Comparison of ENCODE assay signal across 9 mouse cellular contexts in the genomic region with DNA sequence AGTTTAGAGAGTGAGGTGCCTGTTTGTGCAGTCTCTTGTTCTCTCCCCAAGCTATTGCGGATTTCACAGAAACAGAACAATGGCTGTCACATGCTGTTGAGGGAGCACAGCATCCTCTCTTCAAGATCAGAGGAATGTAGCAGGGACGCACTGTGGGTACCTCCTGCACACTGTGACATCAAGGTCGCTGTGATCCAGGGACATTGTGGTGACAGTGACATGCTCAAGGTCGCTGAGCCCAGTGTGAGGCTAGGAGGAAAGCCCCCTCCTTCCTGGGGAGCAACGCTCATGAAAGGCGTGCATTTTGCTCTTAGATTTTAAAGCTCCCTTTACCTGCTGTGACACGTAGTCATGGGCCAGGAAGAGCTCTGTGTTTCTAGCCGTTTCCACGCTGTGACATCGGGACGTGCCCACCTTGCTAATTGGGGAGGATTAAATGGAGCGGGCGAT.
DNase-seq lines count a peak whose midpoint lies in the region; ATAC-seq and TF ChIP-seq lines count a peak whose summit lies in the region.
"Had no signal": no experiment of that assay in that cellular context is flagged by ENCODE, and none has a peak within 500 bp of the region (broad histone marks: within the 10 kb centered on the region; RNA-seq: fewer than 3 reads in every experiment).

No protein-coding gene starts in this region.

- H3K27me3 ChIP-seq in heart, embryonic 10.5 days (ENCODE audit: insufficient read depth, poor library complexity, severe bottlenecking) = peaks cover 9% of the 10 kb centered on the region; the same call in 1 of the 2 replicates
- peaks cover 23% of the 10 kb centered on the region for H3K27me3 ChIP-seq in limb, embryonic 10.5 days (ENCODE audit: low read depth, poor library complexity, severe bottlenecking)
- H3K27me3 ChIP-seq in stomach, postnatal 0 days (ENCODE audit: control insufficient read depth, insufficient read depth, low read length) = no peaks in the 10 kb centered on the region

- intact Hi-C loops in heart, postnatal 14 days (cut with DNase I) = no loop called here

- TF ChIP-seq CTCF in stomach, postnatal 0 days (IDR thresholded peaks at IDR 0.05; ENCODE audit: low read depth) = no peak

- DNase-seq in heart, embryonic 10.5 days (ENCODE audit: low spot score) = no peak
- no peak for DNase-seq in heart, postnatal 14 days
- DNase-seq in ovary, postnatal 36 days (ENCODE audit: low spot score) = peak; percentile 12
- no peak for DNase-seq in ovary, postnatal 10 days (ENCODE audit: low spot score)
- no peak for DNase-seq in limb, embryonic 10.5 days (ENCODE audit: low spot score)
- no peak for DNase-seq in stomach, postnatal 0 days (ENCODE audit: low spot score)
- no peak for DNase-seq in urinary bladder, adult 18-20 months (ENCODE audit: low spot score in 2 of 2)
- no peak for DNase-seq in urinary bladder, adult 2 months (ENCODE audit: low spot score)
- DNase-seq: left cerebral cortex, postnatal 4 days had no signal

- WGBS in heart, embryonic 10.5 days = 8% methylated on average over 13 of the region's 13 CpGs
- WGBS in limb, embryonic 10.5 days = 12% methylated on average over 13 of the region's 13 CpGs
- 14% methylated on average over 13 of the region's 13 CpGs for WGBS in stomach, postnatal 0 days

- H3K27ac ChIP-seq in heart, embryonic 10.5 days = peak overlapping the region; percentile 72
- H3K27ac ChIP-seq in limb, embryonic 10.5 days = peak overlapping the region; percentile 61
- no peak overlapping the region for H3K27ac ChIP-seq in stomach, postnatal 0 days (replicated peaks)

- no peak for TF ChIP-seq EP300 in stomach, postnatal 0 days (optimal IDR thresholded peaks at IDR 0.05)

- peak overlapping the region; percentile 35; the same call in 1 of the 2 replicates for H3K9ac ChIP-seq in stomach, postnatal 0 days (ENCODE audit: low read length)

- no peaks in the 10 kb centered on the region for H3K36me3 ChIP-seq in heart, embryonic 10.5 days
- H3K36me3 ChIP-seq in limb, embryonic 10.5 days = no peaks in the 10 kb centered on the region
- H3K36me3 ChIP-seq in stomach, postnatal 0 days (ENCODE audit: control insufficient read depth, insufficient read depth, low read length) = no peaks in the 10 kb centered on the region

- no peak for ATAC-seq in stomach, postnatal 0 days (ENCODE audit: low FRiP score, low TSS enrichment)

- H3K4me3 ChIP-seq in heart, embryonic 10.5 days = peak overlapping the region; percentile 40
- peak overlapping the region; percentile 32 for H3K4me3 ChIP-seq in limb, embryonic 10.5 days
- H3K4me3 ChIP-seq in stomach, postnatal 0 days (ENCODE audit: low read depth, low read length) = no peak overlapping the region

- H3K4me1 ChIP-seq in heart, embryonic 10.5 days = peaks cover 21% of the 10 kb centered on the region
- H3K4me1 ChIP-seq in limb, embryonic 10.5 days = peaks cover 21% of the 10 kb centered on the region
- no peaks in the 10 kb centered on the region for H3K4me1 ChIP-seq in stomach, postnatal 0 days (replicated peaks; ENCODE audit: control insufficient read depth, insufficient read depth)

- H3K4me2 ChIP-seq in stomach, postnatal 0 days (replicated peaks; ENCODE audit: low read depth) = no peak overlapping the region

- H3K9me3 ChIP-seq in heart, embryonic 10.5 days = no peaks in the 10 kb centered on the region
- no peaks in the 10 kb centered on the region for H3K9me3 ChIP-seq in limb, embryonic 10.5 days (replicated peaks)
- no peaks in the 10 kb centered on the region for H3K9me3 ChIP-seq in stomach, postnatal 0 days (ENCODE audit: control insufficient read depth, low read length)
